Mouse (Mus musculus): ENCODE measurements at regions not wholly inside any gene's neighbourhood (a gene's known extent, or its start where the extent isn't known, plus 50 kb on each side); places are given as distances from the start of the nearest gene placed in this dataset.
A peak's percentile ranks its signal among the peaks of the same experiment; 100 is the strongest.

DNA sequence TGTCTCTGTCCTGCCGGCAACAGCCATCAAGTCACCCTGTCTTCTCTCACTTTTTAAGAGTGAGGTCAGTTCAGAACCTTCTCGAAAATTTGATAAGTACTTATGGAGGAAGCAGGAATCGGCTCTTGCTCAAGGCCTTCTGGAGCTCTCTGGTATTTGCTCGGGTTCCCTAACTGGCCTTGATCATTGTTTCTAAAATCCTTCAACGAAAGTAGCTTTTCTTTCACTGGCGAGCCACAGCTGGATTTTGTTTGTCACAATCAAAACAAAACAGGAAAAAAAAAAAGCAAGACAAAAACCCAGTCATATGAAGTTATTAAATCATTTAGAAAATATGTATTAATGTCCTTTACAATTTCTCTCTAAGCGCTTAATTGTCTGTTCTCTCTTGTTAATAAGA is 156.6 kb upstream of the Tex13c2 start:
- no peaks in the 10 kb centered on the region for H3K9me3 ChIP-seq (ENCODE audit: control insufficient read depth, low read length)
- no peaks in the 10 kb centered on the region for H3K27me3 ChIP-seq (replicated peaks; ENCODE audit: control insufficient read depth, insufficient read depth, low read length)
- no peaks in the 10 kb centered on the region for H3K4me1 ChIP-seq (ENCODE audit: control insufficient read depth, insufficient read depth, low read length)
- no peak overlapping the region for H3K9ac ChIP-seq (ENCODE audit: low read depth, low read length)
- no peak overlapping the region for H3K4me2 ChIP-seq (ENCODE audit: low read depth, low read length)
- no peak overlapping the region for H3K4me3 ChIP-seq (ENCODE audit: low read length)
- no peak for ATAC-seq
- no peaks in the 10 kb centered on the region for H3K36me3 ChIP-seq (ENCODE audit: control insufficient read depth, insufficient read depth, low read length)
- H3K27ac ChIP-seq (ENCODE audit: low read length) = no peak overlapping the region
- 73% methylated on average over 7 of the region's 7 CpGs for WGBS

DNA sequence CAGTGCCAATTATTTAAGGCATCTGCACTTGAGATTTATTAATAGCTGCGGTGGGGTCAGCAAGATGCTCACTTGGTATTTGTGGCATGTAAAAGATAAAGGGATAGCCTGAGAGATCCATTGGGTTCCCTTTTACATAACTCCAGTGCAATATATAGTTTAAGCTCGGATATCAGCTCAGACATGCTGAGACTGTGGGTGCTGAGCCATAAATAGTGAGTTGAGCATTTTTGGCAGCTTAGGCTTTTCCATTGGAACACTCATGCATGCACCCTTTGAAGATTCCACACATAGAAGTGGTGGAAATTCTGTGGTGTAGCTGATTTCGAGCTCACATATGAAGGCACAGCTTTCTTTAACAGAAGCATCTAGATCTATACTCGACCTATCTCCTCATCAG is 155.9 kb upstream of the Tex13c2 start:
- H3K9me3 ChIP-seq (ENCODE audit: control insufficient read depth, low read length) = no peaks in the 10 kb centered on the region
- H3K4me1 ChIP-seq (ENCODE audit: control insufficient read depth, insufficient read depth, low read length) = no peaks in the 10 kb centered on the region
- H3K27ac ChIP-seq (ENCODE audit: low read length) = no peak overlapping the region
- H3K9ac ChIP-seq (ENCODE audit: low read depth, low read length) = no peak overlapping the region
- ATAC-seq = no peak
- H3K27me3 ChIP-seq (replicated peaks; ENCODE audit: control insufficient read depth, insufficient read depth, low read length) = no peaks in the 10 kb centered on the region
- H3K4me2 ChIP-seq (ENCODE audit: low read depth, low read length) = no peak overlapping the region
- 68% methylated on average over 4 of the region's 4 CpGs for WGBS
- H3K36me3 ChIP-seq (ENCODE audit: control insufficient read depth, insufficient read depth, low read length) = no peaks in the 10 kb centered on the region
- H3K4me3 ChIP-seq (ENCODE audit: low read length) = no peak overlapping the region

DNA sequence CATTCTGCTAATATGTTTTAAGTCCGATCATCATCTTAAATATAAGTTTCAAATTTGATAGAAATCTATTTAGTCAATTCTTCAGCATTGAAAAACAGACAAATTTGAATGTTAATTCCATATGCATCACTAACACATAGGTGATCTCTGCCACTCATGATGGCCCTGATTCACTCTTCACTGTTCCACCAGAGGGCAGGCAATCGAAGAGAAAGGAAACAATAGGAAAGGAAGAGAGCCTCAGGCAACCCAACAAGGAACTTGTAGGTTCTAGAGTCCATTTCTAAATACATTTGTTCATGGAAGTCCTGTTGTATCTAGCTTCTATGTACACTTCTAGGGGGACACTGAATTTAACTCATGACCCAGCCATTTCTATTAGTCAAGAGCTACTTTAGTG is 154.7 kb upstream of the Tex13c2 start:
- 88% methylated on average over 2 of the region's 2 CpGs for WGBS
- no peak overlapping the region for H3K4me3 ChIP-seq (ENCODE audit: low read length)

DNA sequence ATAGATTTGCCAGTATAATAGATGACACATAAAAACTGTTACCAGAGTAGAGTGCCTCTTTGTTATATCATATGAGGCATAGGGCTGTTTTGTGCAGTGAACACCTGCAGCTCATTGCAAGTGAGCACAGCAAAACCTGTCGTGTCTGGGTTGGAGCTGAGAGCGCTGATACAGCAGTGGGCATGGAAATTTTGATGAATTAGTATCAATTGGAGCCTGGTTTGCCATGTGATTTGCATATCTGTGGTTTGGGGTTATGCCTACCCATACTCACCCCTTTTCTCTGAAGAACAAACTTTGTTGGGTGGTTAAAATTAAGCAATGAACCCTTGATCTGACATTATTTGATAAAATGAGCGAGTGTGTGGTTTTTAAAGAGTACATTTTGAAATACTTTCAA is 152.7 kb upstream of the Tex13c2 start:
- Histone ChIP-seq H3K9ac (ENCODE audit: low read depth, low read length) (no peak overlapping the region), H3K9me3 (ENCODE audit: control insufficient read depth, low read length) (no peaks in the 10 kb centered on the region), H3K27me3 (replicated peaks; ENCODE audit: control insufficient read depth, insufficient read depth, low read length) (no peaks in the 10 kb centered on the region), H3K4me1 (ENCODE audit: control insufficient read depth, insufficient read depth, low read length) (no peaks in the 10 kb centered on the region), H3K36me3 (ENCODE audit: control insufficient read depth, insufficient read depth, low read length) (no peaks in the 10 kb centered on the region), H3K4me2 (ENCODE audit: low read depth, low read length) (no peak overlapping the region), H3K27ac (ENCODE audit: low read length) (no peak overlapping the region), H3K4me3 (ENCODE audit: low read length) (no peak overlapping the region)
- no peak for ATAC-seq
- 82% methylated on average over 3 of the region's 3 CpGs for WGBS

More for the DNA sequence above, 154.7 kb upstream of the Tex13c2 start:
- Histone ChIP-seq H3K27me3 (replicated peaks; ENCODE audit: control insufficient read depth, insufficient read depth, low read length) (no peaks in the 10 kb centered on the region), H3K9ac (ENCODE audit: low read depth, low read length) (no peak overlapping the region), H3K4me2 (ENCODE audit: low read depth, low read length) (no peak overlapping the region), H3K9me3 (ENCODE audit: control insufficient read depth, low read length) (no peaks in the 10 kb centered on the region), H3K4me1 (ENCODE audit: control insufficient read depth, insufficient read depth, low read length) (no peaks in the 10 kb centered on the region), H3K27ac (ENCODE audit: low read length) (no peak overlapping the region), H3K36me3 (ENCODE audit: control insufficient read depth, insufficient read depth, low read length) (no peaks in the 10 kb centered on the region)
- ATAC-seq = no peak

DNA sequence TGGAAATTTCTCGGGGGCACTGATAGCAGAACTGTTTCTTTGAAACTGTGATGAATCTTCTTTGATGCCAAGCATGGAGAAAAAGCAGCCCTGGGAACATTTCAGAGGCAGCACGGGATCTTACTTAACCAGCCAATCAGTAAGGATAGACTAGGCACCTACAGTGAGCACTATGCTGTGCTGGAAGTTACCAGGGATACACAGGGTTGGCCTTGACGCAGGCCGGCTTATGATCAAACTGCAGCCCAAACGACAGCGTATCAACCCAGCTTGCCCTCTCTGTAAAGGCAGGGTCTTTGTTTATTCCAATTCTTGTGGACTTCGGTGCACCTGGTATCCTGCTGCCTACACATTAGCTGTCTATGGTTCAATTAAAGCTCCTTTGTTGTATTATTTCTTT is 147.1 kb upstream of the Tex13c2 start:
- 49% methylated on average over 7 of the region's 7 CpGs for WGBS
- H3K36me3 ChIP-seq (ENCODE audit: control insufficient read depth, insufficient read depth, low read length) = no peaks in the 10 kb centered on the region
- no peak for ATAC-seq
- H3K9me3 ChIP-seq (ENCODE audit: control insufficient read depth, low read length) = no peaks in the 10 kb centered on the region
- no peaks in the 10 kb centered on the region for H3K4me1 ChIP-seq (ENCODE audit: control insufficient read depth, insufficient read depth, low read length)
- H3K4me2 ChIP-seq (ENCODE audit: low read depth, low read length) = no peak overlapping the region
- no peaks in the 10 kb centered on the region for H3K27me3 ChIP-seq (replicated peaks; ENCODE audit: control insufficient read depth, insufficient read depth, low read length)
- H3K4me3 ChIP-seq (ENCODE audit: low read length) = no peak overlapping the region
- H3K27ac ChIP-seq (ENCODE audit: low read length) = no peak overlapping the region
- no peak overlapping the region for H3K9ac ChIP-seq (ENCODE audit: low read depth, low read length)

DNA sequence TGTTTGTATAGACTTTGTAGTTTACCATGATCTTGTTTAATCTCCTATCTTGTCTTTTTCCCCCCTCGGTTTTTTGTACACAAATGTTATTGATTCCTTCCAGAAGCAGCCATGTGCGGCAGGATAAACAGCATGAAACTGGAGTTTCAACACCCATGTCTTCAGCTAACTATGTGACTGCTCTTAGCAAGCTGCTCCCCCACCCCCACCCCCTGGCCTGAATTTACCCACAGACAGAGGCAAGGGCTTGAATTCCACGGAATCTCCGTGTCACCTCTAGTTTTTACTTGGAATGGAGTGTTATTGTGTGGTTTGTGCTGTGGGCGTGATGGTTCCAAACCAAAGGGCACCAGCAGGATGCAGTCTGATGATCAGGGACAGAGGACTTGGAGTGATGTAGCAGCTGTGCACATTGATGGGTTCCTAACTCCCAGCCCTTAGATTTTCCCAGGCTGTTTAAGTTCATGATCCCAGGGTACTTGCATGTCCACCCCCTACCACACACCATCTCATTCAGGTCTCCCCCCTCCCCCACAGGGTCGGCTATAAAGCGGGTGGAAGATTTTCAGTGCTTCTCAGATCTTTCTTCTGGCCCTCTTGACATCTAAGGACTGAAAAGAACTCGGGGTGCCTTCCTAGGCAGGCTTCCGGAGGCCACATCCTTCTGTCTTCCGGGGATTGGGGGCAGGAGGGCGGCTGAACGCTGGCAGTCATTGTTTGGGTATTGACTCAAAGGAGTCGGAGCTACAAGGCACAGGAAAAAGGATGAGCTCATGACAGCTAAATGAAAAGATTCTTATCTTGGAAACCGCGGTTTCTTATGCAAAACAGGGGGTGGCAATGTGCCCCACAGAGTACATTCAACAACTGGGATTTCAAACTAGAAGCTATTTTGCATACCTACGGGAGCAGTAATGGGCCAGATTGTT is 146.3 kb upstream of the Tex13c2 start:
- Histone ChIP-seq H3K4me2 (ENCODE audit: low read depth, low read length) (no peak overlapping the region), H3K4me3 (ENCODE audit: low read length) (no peak overlapping the region), H3K36me3 (ENCODE audit: control insufficient read depth, insufficient read depth, low read length) (no peaks in the 10 kb centered on the region), H3K9me3 (ENCODE audit: control insufficient read depth, low read length) (no peaks in the 10 kb centered on the region), H3K9ac (ENCODE audit: low read depth, low read length) (no peak overlapping the region), H3K27me3 (replicated peaks; ENCODE audit: control insufficient read depth, insufficient read depth, low read length) (no peaks in the 10 kb centered on the region), H3K4me1 (ENCODE audit: control insufficient read depth, insufficient read depth, low read length) (no peaks in the 10 kb centered on the region), H3K27ac (ENCODE audit: low read length) (no peak overlapping the region)
- WGBS = 23% methylated on average over 16 of the region's 16 CpGs
- no peak for ATAC-seq

DNA sequence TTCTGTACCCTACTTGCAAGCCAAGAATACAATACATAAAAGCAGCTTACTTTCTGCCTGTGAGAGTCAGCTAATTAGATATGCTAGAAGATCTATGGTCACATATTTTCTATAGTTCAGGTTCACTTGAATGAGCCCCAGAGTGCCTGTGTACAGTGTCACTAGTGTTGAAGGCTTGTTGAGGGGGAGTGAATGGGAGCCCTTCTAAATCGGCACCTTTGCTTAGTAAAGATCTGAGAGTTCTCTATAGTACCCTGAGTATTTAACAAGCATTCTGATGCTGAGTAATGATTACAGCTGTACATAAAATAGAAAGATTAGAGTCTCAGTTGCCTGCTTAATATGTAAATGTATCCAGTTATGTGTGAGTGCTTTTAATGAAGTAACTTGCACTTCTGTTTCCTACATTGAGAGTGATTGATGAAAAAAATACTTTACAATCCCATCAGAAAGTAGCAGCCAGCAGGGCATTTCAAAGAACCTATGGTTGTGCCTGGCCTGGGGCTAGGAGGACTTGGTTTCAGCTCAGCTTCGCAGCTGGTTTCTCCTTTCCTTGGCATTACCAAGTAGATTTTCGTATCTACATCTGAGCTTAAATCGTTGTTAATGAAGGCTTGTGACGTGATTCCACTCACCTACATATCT is 136.8 kb upstream of the Tex13c2 start:
- 75% methylated on average over 5 of the region's 5 CpGs for whole genome bisulfite sequencing
- Histone ChIP-seq H3K27ac (ENCODE audit: low read length) (no peak overlapping the region), H3K9ac (ENCODE audit: low read depth, low read length) (no peak overlapping the region), H3K27me3 (replicated peaks; ENCODE audit: control insufficient read depth, insufficient read depth, low read length) (no peaks in the 10 kb centered on the region), H3K4me1 (ENCODE audit: control insufficient read depth, insufficient read depth, low read length) (no peaks in the 10 kb centered on the region), H3K36me3 (ENCODE audit: control insufficient read depth, insufficient read depth, low read length) (no peaks in the 10 kb centered on the region), H3K9me3 (ENCODE audit: control insufficient read depth, low read length) (no peaks in the 10 kb centered on the region), H3K4me3 (ENCODE audit: low read length) (no peak overlapping the region), H3K4me2 (ENCODE audit: low read depth, low read length) (no peak overlapping the region)
- ATAC-seq = no peak

DNA sequence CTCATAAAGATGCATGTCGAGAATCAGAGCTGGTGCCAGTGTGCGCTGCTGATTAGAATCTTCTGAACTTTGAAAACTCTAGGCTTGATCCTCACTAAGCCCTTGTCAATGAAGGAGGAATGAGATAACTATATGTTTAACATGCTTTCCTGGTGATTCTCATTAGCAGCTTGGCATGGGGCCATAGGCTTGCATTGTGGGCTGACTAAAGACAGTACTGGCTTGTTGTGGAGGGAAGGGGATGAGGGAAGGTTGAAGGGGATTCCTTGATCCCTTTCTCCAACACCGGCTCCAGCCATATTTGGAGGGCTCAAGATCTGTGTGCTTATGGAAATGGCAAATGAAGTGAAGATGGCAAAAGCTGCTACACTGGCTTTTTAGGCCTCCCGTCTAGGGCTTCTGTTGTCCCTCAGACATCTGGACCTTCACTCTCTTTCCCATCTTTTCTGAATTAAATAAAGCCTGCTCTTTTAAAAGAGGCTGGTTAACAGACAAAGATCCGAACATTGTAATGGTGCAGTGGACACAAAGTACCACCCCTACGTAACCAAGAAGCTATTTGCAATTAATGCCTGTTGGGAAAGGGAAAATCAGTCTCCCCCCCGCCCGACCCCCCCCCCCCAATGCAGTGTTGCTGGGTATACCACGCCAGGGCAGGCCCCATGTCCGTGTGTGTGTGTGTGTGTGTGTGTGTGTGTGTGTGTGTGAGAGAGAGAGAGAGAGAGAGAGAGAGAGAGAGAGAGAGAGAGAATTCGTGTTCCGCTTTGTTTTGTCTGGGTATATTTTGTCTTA is 129.9 kb upstream of the Tex13c2 start:
- no peak for ATAC-seq
- no peaks in the 10 kb centered on the region for H3K4me1 ChIP-seq (ENCODE audit: control insufficient read depth, insufficient read depth, low read length)
- WGBS = 39% methylated on average over 11 of the region's 12 CpGs
- no peak overlapping the region for H3K4me3 ChIP-seq (ENCODE audit: low read length)
- peak overlapping the region; percentile 36; the same call in 1 of the 2 replicates for H3K4me2 ChIP-seq (ENCODE audit: low read depth, low read length)
- H3K27me3 ChIP-seq (replicated peaks; ENCODE audit: control insufficient read depth, insufficient read depth, low read length) = no peaks in the 10 kb centered on the region
- no peaks in the 10 kb centered on the region for H3K36me3 ChIP-seq (ENCODE audit: control insufficient read depth, insufficient read depth, low read length)
- no peak overlapping the region for H3K27ac ChIP-seq (ENCODE audit: low read length)
- no peaks in the 10 kb centered on the region for H3K9me3 ChIP-seq (ENCODE audit: control insufficient read depth, low read length)
- H3K9ac ChIP-seq (ENCODE audit: low read depth, low read length) = no peak overlapping the region

Data from intestine, embryonic 16.5 days (tissue).